Mouse (Mus musculus) brown adipose tissue, adult 24 weeks (tissue): Measurements from ENCODE around the gene Cul9. TPM values are rescaled to one million over a fixed set of nuclear protein-coding genes. Genes with fewer than 3 reads are reported as not detected.
"Not testable (repeated sequence)": the region's sequence is repeated elsewhere in the genome, so short reads cannot be mapped to it uniquely, and the experiment has no call there.

ENCODE experiments used
- H3K27ac ChIP-seq: fragments of 200-500 bp; replicated peaks from 2 replicates; pipeline ENCODE4 v1.5.1; 2012; ENCODE audit warnings: low read depth, mild to moderate bottlenecking, low read length
- H3K4me1 ChIP-seq: fragments of 200-500 bp; 2 replicates; pipeline ENCODE4 v1.6.1; 2012; ENCODE audit warnings: low read length, mixed read lengths; ENCODE audit not compliant: control insufficient read depth, insufficient read depth, insufficient read length
- H3K4me3 ChIP-seq: fragments of 200-500 bp; 2 replicates; pipeline ENCODE4 v1.5.1; 2012; ENCODE audit warnings: low read depth, mild to moderate bottlenecking, low read length, moderate library complexity; ENCODE audit not compliant: insufficient read depth
- polyA plus RNA-seq: library from polyadenylated mRNA; stranded (reverse); fragments of >200 nt; gene quantifications from 2 replicates; pipeline ENCODE4 v1.2.4, GENCODE M21; 2012; ENCODE audit not compliant: missing spikeins, insufficient read depth, insufficient read length

Gene Cul9
- polyA plus RNA-seq, 1 experiment, result 11.6 TPM

- Histone ChIP-seq H3K4me3 (no peak overlapping the region), H3K27ac (no peak overlapping the region), H3K4me1 (peaks cover 4% of the 10 kb centered on the region)
These were observed 48.2 kb downstream of the Cul9 start for GRCm38 (mm10) chr17:46497956-46498355.

- peak within 1 kb of the TSS; percentile 46 for H3K4me3 ChIP-seq
- peaks cover 4% of the 10 kb centered on the region for H3K4me1 ChIP-seq
- no peak within 1 kb of the TSS for H3K27ac ChIP-seq
These were observed 49.4 kb downstream of the Cul9 start, which contains the start of gene Dnph1 for GRCm38 (mm10) chr17:46496623-46497434. Dnph1 (plus strand) TSS chr17:46496711.

- not testable (repeated sequence) for H3K4me1 ChIP-seq, H3K4me3 ChIP-seq, H3K27ac ChIP-seq
These were observed 50.1 kb downstream of the Cul9 start for GRCm38 (mm10) chr17:46496081-46496480.

GRCm38 (mm10) chr17:46495486-46495885 lies 50.7 kb downstream of the Cul9 start:
- no peak overlapping the region for H3K27ac ChIP-seq
- peaks cover 4% of the 10 kb centered on the region for H3K4me1 ChIP-seq
- H3K4me3 ChIP-seq, result no peak overlapping the region

GRCm38 (mm10) chr17:46487431-46487830 lies 58.8 kb downstream of the Cul9 start, which contains the start of gene Ttbk1:
Ttbk1 (minus strand) TSS chr17:46487675.
- Histone ChIP-seq H3K4me3 (no peak within 1 kb of the TSS), H3K4me1 (no peaks in the 10 kb centered on the region), H3K27ac (no peak within 1 kb of the TSS)

- no peak overlapping the region for H3K4me3 ChIP-seq
- no peaks in the 10 kb centered on the region for H3K4me1 ChIP-seq
- H3K27ac ChIP-seq, result no peak overlapping the region
These were observed 59.2 kb downstream of the Cul9 start for GRCm38 (mm10) chr17:46486995-46487394.

GRCm38 (mm10) chr17:46484461-46484875 lies 61.7 kb downstream of the Cul9 start:
- Histone ChIP-seq H3K4me1 (no peaks in the 10 kb centered on the region), H3K27ac (no peak overlapping the region), H3K4me3 (no peak overlapping the region)

GRCm38 (mm10) chr17:46484021-46484431 lies 62.2 kb downstream of the Cul9 start:
- Histone ChIP-seq H3K27ac (no peak overlapping the region), H3K4me1 (no peaks in the 10 kb centered on the region), H3K4me3 (peak overlapping the region; percentile 39)

GRCm38 (mm10) chr17:46483561-46484001 lies 62.6 kb downstream of the Cul9 start:
- peak overlapping the region; percentile 39 for H3K4me3 ChIP-seq
- H3K4me1 ChIP-seq, result no peaks in the 10 kb centered on the region
- no peak overlapping the region for H3K27ac ChIP-seq

- no peak overlapping the region for H3K27ac ChIP-seq
- no peaks in the 10 kb centered on the region for H3K4me1 ChIP-seq
- no peak overlapping the region for H3K4me3 ChIP-seq
These were observed 68.9 kb downstream of the Cul9 start for GRCm38 (mm10) chr17:46477286-46477685.

GRCm38 (mm10) chr17:46476601-46477000 lies 69.6 kb downstream of the Cul9 start:
- Histone ChIP-seq H3K27ac (no peak overlapping the region), H3K4me3 (no peak overlapping the region), H3K4me1 (no peaks in the 10 kb centered on the region)

- Histone ChIP-seq H3K4me3 (no peak overlapping the region), H3K4me1 (no peaks in the 10 kb centered on the region), H3K27ac (no peak overlapping the region)
These were observed 78.4 kb downstream of the Cul9 start for GRCm38 (mm10) chr17:46467830-46468229.

- no peaks in the 10 kb centered on the region; the same call in 1 of the 2 replicates for H3K4me1 ChIP-seq
- no peak overlapping the region for H3K4me3 ChIP-seq
- H3K27ac ChIP-seq, result no peak overlapping the region
These were observed 84.0 kb downstream of the Cul9 start for GRCm38 (mm10) chr17:46462226-46462625.

- no peak overlapping the region for H3K27ac ChIP-seq
- no peak overlapping the region for H3K4me3 ChIP-seq
- H3K4me1 ChIP-seq, result no peaks in the 10 kb centered on the region; the same call in 1 of the 2 replicates
These were observed 84.8 kb downstream of the Cul9 start for GRCm38 (mm10) chr17:46461347-46461746.

GRCm38 (mm10) chr17:46460673-46461072 lies 85.5 kb downstream of the Cul9 start:
- Histone ChIP-seq H3K27ac (no peak overlapping the region), H3K4me1 (no peaks in the 10 kb centered on the region; the same call in 1 of the 2 replicates), H3K4me3 (no peak overlapping the region)

GRCm38 (mm10) chr17:46458439-46458838 lies 87.7 kb downstream of the Cul9 start:
- H3K4me1 ChIP-seq, result peaks cover 3% of the 10 kb centered on the region; the same call in 1 of the 2 replicates
- H3K27ac ChIP-seq, result no peak overlapping the region
- no peak overlapping the region for H3K4me3 ChIP-seq
